Mouse (Mus musculus) forebrain, embryonic 11.5 days (tissue): ENCODE data around the gene Prdx6. TPM values are rescaled to one million over a fixed set of nuclear protein-coding genes. Genes with fewer than 3 reads are reported as not detected.

Source experiments
- ATAC-seq: fragments of 200-750 bp; cut with Nextera tagmentation; replicated peaks from 2 replicates; pipeline ENCODE4 v1.8.0; 2017; ENCODE audit warnings: moderate TSS enrichment; ENCODE audit not compliant: low FRiP score
- DNase-seq: peaks from one replicate; pipeline ENCODE4 v3.0.0-alpha.2; 2017; ENCODE audit warnings: low spot score
- H3K27ac ChIP-seq: fragments of 300-500 bp; sonication (generic); 2 replicates; pipeline ENCODE4 v1.5.1; 2014; ENCODE audit warnings: low read depth, low read length
- H3K27me3 ChIP-seq: fragments of 300-500 bp; sonication (generic); 2 replicates; pipeline ENCODE4 v1.6.1; 2014; ENCODE audit warnings: mild to moderate bottlenecking, low read length, mixed read lengths; ENCODE audit not compliant: control insufficient read depth, insufficient read depth
- H3K36me3 ChIP-seq: fragments of 300-500 bp; sonication (generic); 2 replicates; pipeline ENCODE4 v1.6.1; 2014; ENCODE audit warnings: mild to moderate bottlenecking, low read length, moderate library complexity, mixed read lengths; ENCODE audit not compliant: control insufficient read depth, insufficient read depth
- H3K4me1 ChIP-seq: fragments of 300-500 bp; sonication (generic); replicated peaks from 2 replicates; pipeline ENCODE4 v1.6.1; 2014; ENCODE audit warnings: low read length, mixed read lengths; ENCODE audit not compliant: control insufficient read depth, insufficient read depth
- H3K4me2 ChIP-seq: fragments of 300-500 bp; sonication (generic); 2 replicates; pipeline ENCODE4 v1.6.1; 2014; ENCODE audit warnings: low read depth, mild to moderate bottlenecking, low read length, moderate library complexity, mixed read lengths; ENCODE audit not compliant: severe bottlenecking
- H3K4me3 ChIP-seq: fragments of 300-500 bp; sonication (generic); 2 replicates; pipeline ENCODE4 v1.5.1; 2014; ENCODE audit warnings: low read depth, low read length
- H3K9ac ChIP-seq: fragments of 300-500 bp; sonication (generic); 2 replicates; pipeline ENCODE4 v1.6.1; 2014; ENCODE audit warnings: low read length
- H3K9me3 ChIP-seq: fragments of 300-500 bp; sonication (generic); 2 replicates; pipeline ENCODE4 v1.6.1; 2016; ENCODE audit warnings: low read length, mixed read lengths; ENCODE audit not compliant: control insufficient read depth
- WGBS: fragments of 180-500 bp; shearing (Covaris S2); extraction: QIAGEN DNeasy Blood & Tissue Kit; methylation state at CpG from one replicate; pipeline ENCODE4 v1.1.7; 2014; 5-methylcytosine and 5-hydroxymethylcytosine counted together
- polyA plus RNA-seq: library from polyadenylated mRNA; unstranded; fragments of >200 nt; fragmentation: Nextera tagmentation; extraction: Ambion mirVana; gene quantifications from 2 replicates; pipeline ENCODE4 v1.2.1, GENCODE M21; 2014

Prdx6 gene
- polyA plus RNA-seq, 1 experiment from 2014 or later: 443 TPM

GRCm38 (mm10) chr1:161269346-161269745 is 18.3 kb upstream of the Prdx6 start:
- Histone ChIP-seq H3K27me3 (no peaks in the 10 kb centered on the region), H3K4me2 (no peak overlapping the region), H3K4me3 (no peak overlapping the region), H3K27ac (no peak overlapping the region), H3K4me1 (no peaks in the 10 kb centered on the region), H3K36me3 (no peaks in the 10 kb centered on the region), H3K9ac (no peak overlapping the region), H3K9me3 (no peaks in the 10 kb centered on the region)
- no peak for DNase-seq
- 88% methylated on average over 4 of the region's 4 CpGs for WGBS
- no peak for ATAC-seq

GRCm38 (mm10) chr1:161268884-161269283 is 17.9 kb upstream of the Prdx6 start:
- no peak for DNase-seq
- Histone ChIP-seq H3K9me3 (no peaks in the 10 kb centered on the region), H3K4me2 (no peak overlapping the region), H3K27me3 (no peaks in the 10 kb centered on the region), H3K9ac (no peak overlapping the region), H3K4me3 (no peak overlapping the region), H3K36me3 (no peaks in the 10 kb centered on the region), H3K27ac (no peak overlapping the region), H3K4me1 (no peaks in the 10 kb centered on the region)
- 68% methylated on average over 5 of the region's 5 CpGs for WGBS
- no peak for ATAC-seq

- Histone ChIP-seq H3K4me1 (no peaks in the 10 kb centered on the region), H3K4me2 (no peak overlapping the region), H3K36me3 (no peaks in the 10 kb centered on the region), H3K9me3 (no peaks in the 10 kb centered on the region), H3K27ac (no peak overlapping the region), H3K4me3 (no peak overlapping the region), H3K9ac (no peak overlapping the region), H3K27me3 (no peaks in the 10 kb centered on the region)
- DNase-seq (no peak), ATAC-seq (no peak)
- 65% methylated on average over 7 of the region's 7 CpGs for WGBS
These were observed 17.1 kb upstream of the Prdx6 start for GRCm38 (mm10) chr1:161268116-161268515.

- no peak overlapping the region for H3K4me2 ChIP-seq
- no peak overlapping the region for H3K4me3 ChIP-seq
- WGBS: 85% methylated on average over 5 of the region's 5 CpGs
- no peaks in the 10 kb centered on the region for H3K27me3 ChIP-seq
- H3K9ac ChIP-seq: no peak overlapping the region
- H3K9me3 ChIP-seq: no peaks in the 10 kb centered on the region
- H3K27ac ChIP-seq: no peak overlapping the region
- no peak for ATAC-seq
- no peaks in the 10 kb centered on the region for H3K36me3 ChIP-seq
- no peak for DNase-seq
- no peaks in the 10 kb centered on the region for H3K4me1 ChIP-seq
These were observed 13.9 kb upstream of the Prdx6 start for GRCm38 (mm10) chr1:161264961-161265360.

GRCm38 (mm10) chr1:161263584-161263983 is 12.6 kb upstream of the Prdx6 start:
- Histone ChIP-seq H3K27me3 (no peaks in the 10 kb centered on the region), H3K4me3 (no peak overlapping the region), H3K4me1 (no peaks in the 10 kb centered on the region), H3K9ac (no peak overlapping the region), H3K27ac (no peak overlapping the region), H3K36me3 (no peaks in the 10 kb centered on the region), H3K4me2 (no peak overlapping the region), H3K9me3 (no peaks in the 10 kb centered on the region)
- DNase-seq: no peak
- ATAC-seq: no peak
- 94% methylated on average over 8 of the region's 8 CpGs for WGBS

- Histone ChIP-seq H3K4me2 (no peak overlapping the region), H3K36me3 (no peaks in the 10 kb centered on the region), H3K9ac (no peak overlapping the region), H3K27me3 (no peaks in the 10 kb centered on the region), H3K27ac (no peak overlapping the region), H3K4me1 (no peaks in the 10 kb centered on the region), H3K4me3 (no peak overlapping the region), H3K9me3 (no peaks in the 10 kb centered on the region)
- DNase-seq: no peak
- ATAC-seq: no peak
- WGBS: 90% methylated on average over 2 of the region's 2 CpGs
These were observed 11.5 kb upstream of the Prdx6 start for GRCm38 (mm10) chr1:161262542-161262941.

GRCm38 (mm10) chr1:161260761-161261160 is 9.7 kb upstream of the Prdx6 start:
- H3K4me3 ChIP-seq: no peak overlapping the region
- no peaks in the 10 kb centered on the region for H3K9me3 ChIP-seq
- DNase-seq: no peak
- H3K4me2 ChIP-seq: no peak overlapping the region
- no peak overlapping the region for H3K27ac ChIP-seq
- no peak overlapping the region for H3K9ac ChIP-seq
- H3K27me3 ChIP-seq: no peaks in the 10 kb centered on the region
- no peak for ATAC-seq
- H3K4me1 ChIP-seq: no peaks in the 10 kb centered on the region
- 34% methylated on average over 2 of the region's 2 CpGs for WGBS
- no peaks in the 10 kb centered on the region for H3K36me3 ChIP-seq

GRCm38 (mm10) chr1:161259142-161259541 is 8.1 kb upstream of the Prdx6 start:
- DNase-seq (no peak), ATAC-seq (no peak)
- H3K36me3 ChIP-seq: no peaks in the 10 kb centered on the region
- H3K4me3 ChIP-seq: no peak overlapping the region
- 84% methylated on average over 5 of the region's 6 CpGs for WGBS
- H3K4me1 ChIP-seq: no peaks in the 10 kb centered on the region
- no peak overlapping the region for H3K27ac ChIP-seq
- H3K9ac ChIP-seq: no peak overlapping the region
- no peak overlapping the region for H3K4me2 ChIP-seq
- H3K9me3 ChIP-seq: no peaks in the 10 kb centered on the region
- H3K27me3 ChIP-seq: no peaks in the 10 kb centered on the region

- Histone ChIP-seq H3K4me2 (no peak overlapping the region), H3K4me1 (no peaks in the 10 kb centered on the region), H3K9me3 (no peaks in the 10 kb centered on the region), H3K27ac (no peak overlapping the region), H3K27me3 (no peaks in the 10 kb centered on the region), H3K36me3 (no peaks in the 10 kb centered on the region), H3K9ac (no peak overlapping the region), H3K4me3 (no peak overlapping the region)
- 94% methylated on average over 2 of the region's 2 CpGs for WGBS
- DNase-seq (no peak), ATAC-seq (no peak)
These were observed 7.3 kb upstream of the Prdx6 start for GRCm38 (mm10) chr1:161258331-161258730.
